Mouse (Mus musculus): ENCODE measurements at regions not wholly inside any gene's neighbourhood (a gene's known extent, or its start where the extent isn't known, plus 50 kb on each side); places are given as distances from the start of the nearest gene placed in this dataset.
A peak's percentile ranks its signal among the peaks of the same experiment; 100 is the strongest.

GRCm38 (mm10) chr16:78247189-78247588, 54.1 kb upstream of the Cxadr start:
- DNase-seq (ENCODE audit: low spot score): no peak

DNA sequence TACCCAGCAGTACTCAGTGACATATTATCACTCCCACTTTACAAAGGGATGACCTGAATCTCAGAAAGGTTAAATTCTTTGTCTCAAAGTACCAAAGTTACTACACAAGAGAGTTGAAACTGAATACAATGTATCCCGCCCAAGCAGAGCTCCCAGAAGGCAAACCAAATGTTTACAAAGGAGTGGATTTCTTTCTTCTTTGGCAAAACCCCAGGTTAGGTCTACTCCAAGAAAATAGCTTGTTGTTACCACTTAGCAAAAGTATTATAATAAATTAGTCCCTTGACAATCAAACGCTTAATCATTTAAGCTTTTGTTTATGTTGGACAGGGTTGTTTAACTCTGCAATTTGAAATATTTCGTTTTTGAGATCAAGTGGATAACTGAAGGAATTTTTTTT, 58.6 kb upstream of the Cxadr start:
- DNase-seq (ENCODE audit: low spot score): no peak

DNA sequence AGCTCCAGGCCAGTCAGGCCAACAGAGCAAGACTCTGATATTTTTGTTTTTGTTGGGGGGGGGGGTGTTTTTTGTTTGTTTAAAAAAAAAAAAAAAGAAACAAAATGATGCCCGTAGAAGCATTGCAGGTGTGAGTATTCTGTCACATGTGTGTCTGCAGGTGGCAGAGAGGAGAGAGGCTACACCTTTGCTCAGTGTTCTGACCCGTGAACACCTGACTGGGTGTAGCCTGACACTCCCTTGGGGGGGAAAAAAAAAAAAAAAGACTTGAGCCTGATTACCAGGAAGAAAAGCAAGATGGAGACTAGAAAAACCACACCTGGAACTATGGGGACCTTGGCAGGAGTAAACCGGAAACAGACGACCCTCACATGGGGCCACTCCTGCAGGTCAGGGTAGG, 61.1 kb upstream of the Cxadr start:
- no peak for DNase-seq (ENCODE audit: low spot score)

DNA sequence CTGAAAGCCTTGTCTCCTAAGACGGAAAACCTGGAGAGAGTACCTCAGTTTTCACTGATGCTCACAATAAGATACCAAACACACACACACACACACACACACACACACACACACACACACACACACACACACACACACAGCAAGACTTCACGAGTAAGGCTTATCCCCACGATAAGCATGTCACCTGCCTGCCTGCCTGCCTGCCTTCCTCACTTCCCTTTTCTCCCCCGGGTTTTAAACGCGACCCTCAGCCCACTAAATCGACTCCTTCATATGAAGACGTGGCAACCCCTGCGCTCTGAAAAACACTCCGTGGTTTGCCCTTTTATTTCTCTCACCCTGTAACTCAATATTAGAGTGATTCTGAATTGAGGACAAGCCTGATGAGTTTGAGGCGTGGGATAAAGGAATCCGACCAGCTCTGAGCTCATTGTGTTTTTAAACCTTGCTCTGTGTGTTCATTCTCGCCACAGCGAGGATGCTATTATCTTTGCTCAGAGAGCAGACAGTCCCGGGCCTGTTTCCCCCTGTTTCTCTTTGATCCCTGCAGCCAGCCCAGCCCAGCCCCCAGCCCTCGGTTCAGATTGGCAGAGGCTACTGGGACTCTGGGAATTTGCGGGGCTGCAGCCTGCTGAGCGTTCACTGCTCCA, 63.1 kb upstream of the Cxadr start:
- no peak for DNase-seq (ENCODE audit: low spot score)

- DNase-seq (ENCODE audit: low spot score): no peak
Observed at GRCm38 (mm10) chr16:78237641-78238051, 63.6 kb upstream of the Cxadr start.

GRCm38 (mm10) chr16:78236746-78237640, 64.3 kb upstream of the Cxadr start:
- no peak for DNase-seq (ENCODE audit: low spot score)

GRCm38 (mm10) chr16:78232205-78232604, 69.1 kb upstream of the Cxadr start:
- DNase-seq (ENCODE audit: low spot score): no peak

DNA sequence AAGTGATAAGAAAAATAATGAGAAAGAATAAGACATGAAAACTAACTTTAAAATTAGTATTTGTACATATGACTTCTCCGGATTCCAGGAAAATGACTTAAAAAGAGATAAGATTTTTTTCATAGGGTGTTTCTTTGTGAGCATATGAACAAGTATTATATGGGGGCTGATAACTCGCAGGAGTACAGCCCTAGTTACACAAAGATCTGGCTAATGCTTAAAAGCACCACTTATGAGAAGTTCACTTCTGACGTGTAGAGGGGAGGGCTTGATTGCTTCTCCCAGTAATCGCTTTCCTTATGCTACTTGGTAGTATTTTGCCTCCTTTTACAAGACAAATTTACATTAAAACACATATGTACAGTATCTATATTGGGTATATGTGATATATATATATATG, 72.3 kb upstream of the Cxadr start:
- DNase-seq (ENCODE audit: low spot score): no peak

GRCm38 (mm10) chr16:78222377-78222776, 78.9 kb upstream of the Cxadr start:
- DNase-seq (ENCODE audit: low spot score): no peak

GRCm38 (mm10) chr16:78221781-78222180, 79.5 kb upstream of the Cxadr start:
- DNase-seq (ENCODE audit: low spot score): no peak

- no peak for DNase-seq (ENCODE audit: low spot score)
Observed at GRCm38 (mm10) chr16:78217633-78218032, 83.7 kb upstream of the Cxadr start.

- no peak for DNase-seq (ENCODE audit: low spot score)
Observed at GRCm38 (mm10) chr16:78216752-78217351, 84.4 kb upstream of the Cxadr start.

DNA sequence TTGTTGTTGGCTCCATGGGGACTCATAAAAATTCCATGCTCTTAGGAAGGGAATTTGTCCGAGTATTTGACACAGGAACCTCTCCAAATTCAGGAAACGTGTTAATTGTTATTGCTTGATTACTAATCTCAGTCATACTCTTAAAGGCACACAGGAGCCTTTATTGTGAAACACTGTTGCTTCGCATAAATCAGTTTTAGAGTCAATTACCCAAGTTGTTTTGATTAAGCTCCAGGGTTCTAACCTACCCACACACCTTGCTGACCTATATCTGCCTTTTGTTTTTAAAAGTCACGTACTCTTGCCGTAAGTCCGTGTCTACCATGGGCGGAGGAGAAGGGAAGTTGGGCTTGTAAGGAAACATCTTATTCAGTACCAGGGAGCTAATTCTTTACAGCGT, 89.6 kb upstream of the Cxadr start:
- DNase-seq (ENCODE audit: low spot score): no peak

DNA sequence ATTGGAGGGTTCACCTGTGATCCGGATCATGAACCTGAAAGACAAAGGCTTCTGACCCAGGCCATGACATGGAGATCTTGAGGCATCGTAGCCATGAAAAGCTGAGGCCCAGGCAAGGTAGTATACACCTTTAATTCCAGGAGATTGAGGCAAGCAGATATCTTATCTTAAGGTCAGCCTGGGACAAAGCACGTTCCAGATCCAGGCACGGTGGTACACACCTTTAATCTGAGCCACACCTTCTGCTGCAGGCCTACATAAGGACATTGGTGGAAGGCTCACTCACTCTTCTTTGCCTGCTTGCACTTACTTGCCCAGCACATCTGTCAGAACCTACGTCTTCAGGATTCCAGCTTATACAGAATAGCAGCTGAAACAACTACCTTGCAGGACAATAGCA, 93.0 kb upstream of the Cxadr start:
- DNase-seq (ENCODE audit: low spot score): no peak

- DNase-seq (ENCODE audit: low spot score): no peak
Observed at GRCm38 (mm10) chr16:78204332-78204731, 97.0 kb upstream of the Cxadr start.

- DNase-seq (ENCODE audit: low spot score): no peak
Observed at GRCm38 (mm10) chr16:78200044-78200830, 101.1 kb upstream of the Cxadr start.

- no peak for DNase-seq (ENCODE audit: low spot score)
Observed at GRCm38 (mm10) chr16:78199252-78199651, 102.0 kb upstream of the Cxadr start.

- DNase-seq (ENCODE audit: low spot score): no peak
Observed at GRCm38 (mm10) chr16:78198642-78199121, 102.6 kb upstream of the Cxadr start.

DNA sequence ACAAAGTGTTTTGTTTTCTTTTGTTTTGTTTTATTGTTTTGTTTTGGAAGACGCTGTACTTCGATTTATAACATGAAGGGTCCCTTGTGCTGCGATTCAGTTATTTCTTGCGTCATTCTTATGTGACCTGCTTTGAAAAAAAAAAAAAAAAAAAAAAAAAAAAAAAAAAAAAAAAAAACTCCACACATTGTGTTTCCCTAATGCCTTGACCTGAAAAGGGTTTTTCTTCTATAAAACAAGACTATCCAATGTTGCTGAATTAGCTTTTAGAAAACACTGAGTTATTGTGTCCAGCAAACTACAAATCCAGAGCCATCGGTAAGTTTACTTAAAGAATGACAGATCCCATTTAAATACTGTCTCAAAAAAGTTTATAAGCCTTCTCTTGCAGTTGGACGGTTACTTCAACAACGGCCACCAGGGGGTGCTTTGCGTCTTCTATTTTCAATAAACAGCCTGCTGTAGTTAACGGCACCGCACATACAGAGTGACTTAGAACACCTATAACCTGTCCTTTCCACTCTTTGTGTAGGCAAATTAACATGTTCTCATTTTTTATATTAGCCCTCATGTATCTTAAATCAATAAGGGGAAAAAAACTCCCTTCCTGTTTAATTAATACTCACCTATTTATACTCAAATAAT, 103.9 kb upstream of the Cxadr start:
- DNase-seq (ENCODE audit: low spot score): peak; percentile 77

- no peak for DNase-seq (ENCODE audit: low spot score)
Observed at GRCm38 (mm10) chr16:78170627-78171605, 130.4 kb upstream of the Cxadr start.

Data from adipocyte (in vitro differentiated cells).